Mouse (Mus musculus) forebrain, embryonic 12.5 days (tissue): Measurements from ENCODE around the gene Fbxl14. TPM values are rescaled to one million over a fixed set of nuclear protein-coding genes. Genes with fewer than 3 reads are reported as not detected.

Experiments
- ATAC-seq: fragments of 200-750 bp; cut with Nextera tagmentation; 2 replicates; pipeline ENCODE4 v1.8.0; 2017; ENCODE audit warnings: moderate TSS enrichment; ENCODE audit not compliant: low FRiP score
- H3K27ac ChIP-seq: fragments of 300-500 bp; sonication (generic); 2 replicates; pipeline ENCODE4 v1.5.1; 2016; ENCODE audit warnings: mild to moderate bottlenecking
- H3K27me3 ChIP-seq: fragments of 300-500 bp; sonication (generic); 2 replicates; pipeline ENCODE4 v1.6.1; 2016; ENCODE audit warnings: mild to moderate bottlenecking
- H3K36me3 ChIP-seq: fragments of 300-500 bp; sonication (generic); replicated peaks from 2 replicates; pipeline ENCODE4 v1.6.1; 2016; ENCODE audit warnings: mild to moderate bottlenecking
- H3K4me1 ChIP-seq: fragments of 300-500 bp; sonication (generic); 2 replicates; pipeline ENCODE4 v1.6.1; 2016
- H3K4me2 ChIP-seq: fragments of 300-500 bp; sonication (generic); 2 replicates; pipeline ENCODE4 v1.6.1; 2016; ENCODE audit warnings: mild to moderate bottlenecking, moderate library complexity
- H3K4me3 ChIP-seq: fragments of 300-500 bp; sonication (generic); replicated peaks from 2 replicates; pipeline ENCODE4 v1.5.1; 2016; ENCODE audit warnings: mild to moderate bottlenecking
- H3K9ac ChIP-seq: fragments of 300-500 bp; sonication (generic); 2 replicates; pipeline ENCODE4 v1.6.1; 2016; ENCODE audit warnings: mild to moderate bottlenecking
- H3K9me3 ChIP-seq: fragments of 300-500 bp; sonication (generic); 2 replicates; pipeline ENCODE4 v1.6.1; 2016
- WGBS: fragments of 180-500 bp; shearing (Covaris S2); methylation state at CpG from one replicate; pipeline ENCODE4 v1.1.7; 2016; 5-methylcytosine and 5-hydroxymethylcytosine counted together
- polyA plus RNA-seq: library from polyadenylated mRNA; unstranded; fragments of >200 nt; fragmentation: Nextera tagmentation; extraction: Ambion mirVana; gene quantifications from 2 replicates; pipeline ENCODE4 v1.2.1, GENCODE M21; 2016

Gene Fbxl14
- polyA plus RNA-seq, 1 experiment from 2014 or later: 5.2 TPM

GRCm38 (mm10) chr6:119487085-119487458 lies 7.6 kb downstream of the Fbxl14 start:
- Histone ChIP-seq H3K27me3 (no peaks in the 10 kb centered on the region), H3K36me3 (peaks cover 19% of the 10 kb centered on the region), H3K9ac (no peak overlapping the region), H3K4me3 (no peak overlapping the region), H3K9me3 (no peaks in the 10 kb centered on the region), H3K4me2 (no peak overlapping the region), H3K27ac (no peak overlapping the region), H3K4me1 (peaks cover 56% of the 10 kb centered on the region)
- no peak for ATAC-seq
- 89% methylated on average over 7 of the region's 7 CpGs for WGBS

GRCm38 (mm10) chr6:119487619-119488018 lies 8.2 kb downstream of the Fbxl14 start:
- Histone ChIP-seq H3K9me3 (no peaks in the 10 kb centered on the region), H3K4me1 (peaks cover 61% of the 10 kb centered on the region), H3K9ac (no peak overlapping the region), H3K27me3 (no peaks in the 10 kb centered on the region), H3K4me3 (no peak overlapping the region), H3K36me3 (peaks cover 19% of the 10 kb centered on the region), H3K4me2 (no peak overlapping the region), H3K27ac (no peak overlapping the region)
- 90% methylated on average over 9 of the region's 9 CpGs for WGBS
- no peak for ATAC-seq

- H3K4me2 ChIP-seq: no peak overlapping the region
- no peaks in the 10 kb centered on the region for H3K27me3 ChIP-seq
- H3K9me3 ChIP-seq: no peaks in the 10 kb centered on the region
- no peak overlapping the region for H3K4me3 ChIP-seq
- no peak overlapping the region for H3K27ac ChIP-seq
- peaks cover 2% of the 10 kb centered on the region for H3K36me3 ChIP-seq
- H3K9ac ChIP-seq: no peak overlapping the region
- peaks cover 49% of the 10 kb centered on the region for H3K4me1 ChIP-seq
- ATAC-seq: peak; percentile 9; the same call in 1 of the 2 replicates
- WGBS: 7% methylated on average over 5 of the region's 5 CpGs
These were observed 10.3 kb downstream of the Fbxl14 start for GRCm38 (mm10) chr6:119489765-119490164.

- 2% methylated on average over 11 of the region's 11 CpGs for WGBS
- no peak for ATAC-seq
- no peak overlapping the region for H3K4me3 ChIP-seq
- H3K27me3 ChIP-seq: no peaks in the 10 kb centered on the region
- H3K36me3 ChIP-seq: no peaks in the 10 kb centered on the region
- no peaks in the 10 kb centered on the region for H3K9me3 ChIP-seq
- peak overlapping the region; percentile 44 for H3K4me2 ChIP-seq
- H3K9ac ChIP-seq: peak overlapping the region; percentile 33; the same call in 1 of the 2 replicates
- no peak overlapping the region for H3K27ac ChIP-seq
- peaks cover 43% of the 10 kb centered on the region for H3K4me1 ChIP-seq
These were observed 11.1 kb downstream of the Fbxl14 start for GRCm38 (mm10) chr6:119490549-119490948.

- H3K4me3 ChIP-seq: no peak overlapping the region
- H3K27me3 ChIP-seq: no peaks in the 10 kb centered on the region
- no peak overlapping the region for H3K9ac ChIP-seq
- no peaks in the 10 kb centered on the region for H3K36me3 ChIP-seq
- H3K9me3 ChIP-seq: no peaks in the 10 kb centered on the region
- peaks cover 38% of the 10 kb centered on the region for H3K4me1 ChIP-seq
- H3K4me2 ChIP-seq: peak overlapping the region; percentile 44
- no peak for ATAC-seq
- 16% methylated on average over 11 of the region's 11 CpGs for WGBS
- peak overlapping the region; percentile 20; the same call in 1 of the 2 replicates for H3K27ac ChIP-seq
These were observed 11.5 kb downstream of the Fbxl14 start for GRCm38 (mm10) chr6:119491006-119491405.

GRCm38 (mm10) chr6:119491997-119492629 lies 12.6 kb downstream of the Fbxl14 start:
- Histone ChIP-seq H3K27ac (peak overlapping the region; percentile 75), H3K27me3 (no peaks in the 10 kb centered on the region), H3K9ac (no peak overlapping the region), H3K4me1 (peaks cover 37% of the 10 kb centered on the region), H3K9me3 (no peaks in the 10 kb centered on the region), H3K4me3 (no peak overlapping the region), H3K36me3 (no peaks in the 10 kb centered on the region), H3K4me2 (no peak overlapping the region)
- WGBS: 9% methylated on average over 9 of the region's 9 CpGs
- ATAC-seq: peak; percentile 62

GRCm38 (mm10) chr6:119492630-119493014 lies 13.2 kb downstream of the Fbxl14 start:
- WGBS: 7% methylated on average over 7 of the region's 7 CpGs
- no peaks in the 10 kb centered on the region for H3K36me3 ChIP-seq
- no peak overlapping the region for H3K4me2 ChIP-seq
- H3K9me3 ChIP-seq: no peaks in the 10 kb centered on the region
- no peak overlapping the region for H3K4me3 ChIP-seq
- peak; percentile 18 for ATAC-seq
- peaks cover 37% of the 10 kb centered on the region for H3K4me1 ChIP-seq
- no peak overlapping the region for H3K9ac ChIP-seq
- H3K27me3 ChIP-seq: no peaks in the 10 kb centered on the region
- peak overlapping the region; percentile 75; the same call in 1 of the 2 replicates for H3K27ac ChIP-seq

GRCm38 (mm10) chr6:119499271-119499670 lies 19.8 kb downstream of the Fbxl14 start:
- H3K4me3 ChIP-seq: no peak overlapping the region
- H3K9me3 ChIP-seq: no peaks in the 10 kb centered on the region
- no peaks in the 10 kb centered on the region for H3K36me3 ChIP-seq
- H3K9ac ChIP-seq: no peak overlapping the region
- no peak overlapping the region for H3K27ac ChIP-seq
- ATAC-seq: peak; percentile 41; the same call in 1 of the 2 replicates
- H3K4me1 ChIP-seq: peaks cover 19% of the 10 kb centered on the region
- no peaks in the 10 kb centered on the region for H3K27me3 ChIP-seq
- WGBS: 21% methylated on average over 5 of the region's 5 CpGs
- H3K4me2 ChIP-seq: no peak overlapping the region

- ATAC-seq: 0 out of 2 replicates have a peak, but pooled peaks have one; percentile 36
- no peak overlapping the region for H3K4me3 ChIP-seq
- no peak overlapping the region for H3K4me2 ChIP-seq
- H3K27me3 ChIP-seq: no peaks in the 10 kb centered on the region
- no peaks in the 10 kb centered on the region for H3K36me3 ChIP-seq
- WGBS: 70% methylated on average over 5 of the region's 5 CpGs
- no peak overlapping the region for H3K27ac ChIP-seq
- no peaks in the 10 kb centered on the region for H3K9me3 ChIP-seq
- peaks cover 19% of the 10 kb centered on the region for H3K4me1 ChIP-seq
- no peak overlapping the region for H3K9ac ChIP-seq
These were observed 20.6 kb downstream of the Fbxl14 start for GRCm38 (mm10) chr6:119500086-119500485.

GRCm38 (mm10) chr6:119502031-119502430 lies 22.6 kb downstream of the Fbxl14 start:
- no peak for ATAC-seq
- Histone ChIP-seq H3K27ac (no peak overlapping the region), H3K4me2 (no peak overlapping the region), H3K36me3 (no peaks in the 10 kb centered on the region), H3K4me3 (no peak overlapping the region), H3K9ac (no peak overlapping the region), H3K9me3 (no peaks in the 10 kb centered on the region), H3K4me1 (peaks cover 25% of the 10 kb centered on the region), H3K27me3 (no peaks in the 10 kb centered on the region)
- 59% methylated on average over 9 of the region's 9 CpGs for WGBS

GRCm38 (mm10) chr6:119504756-119505155 lies 25.3 kb downstream of the Fbxl14 start:
- Histone ChIP-seq H3K9ac (no peak overlapping the region), H3K9me3 (no peaks in the 10 kb centered on the region), H3K27me3 (no peaks in the 10 kb centered on the region), H3K27ac (no peak overlapping the region), H3K4me1 (peaks cover 13% of the 10 kb centered on the region), H3K4me3 (no peak overlapping the region), H3K36me3 (no peaks in the 10 kb centered on the region), H3K4me2 (no peak overlapping the region)
- WGBS: 88% methylated on average over 8 of the region's 8 CpGs
- ATAC-seq: no peak

GRCm38 (mm10) chr6:119505525-119506225 lies 26.2 kb downstream of the Fbxl14 start:
- Histone ChIP-seq H3K27ac (no peak overlapping the region), H3K9me3 (no peaks in the 10 kb centered on the region), H3K4me1 (peaks cover 11% of the 10 kb centered on the region; the same call in 1 of the 2 replicates), H3K9ac (no peak overlapping the region), H3K27me3 (no peaks in the 10 kb centered on the region), H3K36me3 (no peaks in the 10 kb centered on the region), H3K4me2 (no peak overlapping the region), H3K4me3 (no peak overlapping the region)
- 60% methylated on average over 9 of the region's 9 CpGs for WGBS
- ATAC-seq: no peak

GRCm38 (mm10) chr6:119508221-119508620 lies 28.8 kb downstream of the Fbxl14 start:
- no peak overlapping the region for H3K27ac ChIP-seq
- no peaks in the 10 kb centered on the region for H3K27me3 ChIP-seq
- no peak overlapping the region for H3K9ac ChIP-seq
- WGBS: 94% methylated on average over 6 of the region's 6 CpGs
- H3K4me1 ChIP-seq: peaks cover 5% of the 10 kb centered on the region; the same call in 1 of the 2 replicates
- H3K4me3 ChIP-seq: no peak overlapping the region
- no peaks in the 10 kb centered on the region for H3K9me3 ChIP-seq
- no peak overlapping the region for H3K4me2 ChIP-seq
- no peaks in the 10 kb centered on the region for H3K36me3 ChIP-seq
- ATAC-seq: no peak
